Mouse (Mus musculus) small intestine, adult 2 months (tissue): ENCODE measurements at regions not wholly inside any gene's neighbourhood (a gene's known extent, or its start where the extent isn't known, plus 50 kb on each side); places are given as distances from the start of the nearest gene placed in this dataset.
"Not testable (repeated sequence)": the region's sequence is repeated elsewhere in the genome, so short reads cannot be mapped to it uniquely, and the experiment has no call there.

Experiments
- H3K27ac ChIP-seq: fragments of 200-500 bp; 2 replicates; pipeline ENCODE4 v1.5.1; 2012; ENCODE audit warnings: low read depth, low read length, control low read depth, inconsistent platforms; ENCODE audit not compliant: insufficient read depth
- H3K27me3 ChIP-seq: fragments of 200-500 bp; 2 replicates; pipeline ENCODE4 v1.6.1; 2012; ENCODE audit warnings: mild to moderate bottlenecking, moderate library complexity, low read length, inconsistent platforms; ENCODE audit not compliant: control insufficient read depth, insufficient read depth
- H3K36me3 ChIP-seq: fragments of 200-500 bp; 2 replicates; pipeline ENCODE4 v1.6.1; 2012; ENCODE audit warnings: mild to moderate bottlenecking, low read length, control low read depth, inconsistent platforms; ENCODE audit not compliant: control insufficient read depth, insufficient read depth
- H3K4me1 ChIP-seq: fragments of 200-500 bp; 2 replicates; pipeline ENCODE4 v1.6.1; 2012; ENCODE audit warnings: low read length, inconsistent platforms, mixed read lengths; ENCODE audit not compliant: control insufficient read depth, insufficient read depth, insufficient read length
- H3K4me3 ChIP-seq: fragments of 200-500 bp; 2 replicates; pipeline ENCODE4 v1.5.1; 2012; ENCODE audit warnings: low read depth, mild to moderate bottlenecking, control low read depth, inconsistent platforms, low read length, moderate library complexity
- CTCF ChIP-seq: fragments of 200-500 bp; IDR thresholded peaks from 2 replicates; pipeline ENCODE4 v1.5.1; 2012; ENCODE audit warnings: low read depth, mild to moderate bottlenecking, control low read depth, inconsistent platforms, low read length, moderate library complexity, mixed read lengths; ENCODE audit not compliant: insufficient replicate concordance, insufficient read length; ENCODE audit errors: extremely low read depth
- POLR2A ChIP-seq: fragments of 200-500 bp; IDR thresholded peaks from 2 replicates; pipeline ENCODE4 v1.6.1; 2012; ENCODE audit warnings: low read depth, mild to moderate bottlenecking, control low read depth, inconsistent platforms, low read length, moderate library complexity
- WGBS: fragments of 180-500 bp; shearing (Covaris S2); methylation state at CpG from one replicate; pipeline ENCODE4 v1.1.7; 2018; 5-methylcytosine and 5-hydroxymethylcytosine counted together

GRCm38 (mm10) chr14:86322365-86322764 lies 818.7 kb downstream of the Diaph3 start:
- H3K4me1 ChIP-seq, result no peaks in the 10 kb centered on the region
- no peak for TF ChIP-seq CTCF
- TF ChIP-seq POLR2A, result no peak
- no peaks in the 10 kb centered on the region for H3K27me3 ChIP-seq
- WGBS, result 49% methylated on average over 7 of the region's 7 CpGs
- no peak overlapping the region for H3K27ac ChIP-seq
- no peak overlapping the region for H3K4me3 ChIP-seq
- no peaks in the 10 kb centered on the region for H3K36me3 ChIP-seq

GRCm38 (mm10) chr14:86315974-86316373 lies 825.1 kb downstream of the Diaph3 start:
- 45% methylated on average over 6 of the region's 6 CpGs for WGBS
- TF ChIP-seq POLR2A (no peak), CTCF (no peak)
- no peaks in the 10 kb centered on the region for H3K27me3 ChIP-seq
- no peak overlapping the region for H3K27ac ChIP-seq
- no peaks in the 10 kb centered on the region for H3K4me1 ChIP-seq
- H3K36me3 ChIP-seq, result no peaks in the 10 kb centered on the region
- no peak overlapping the region for H3K4me3 ChIP-seq

- Histone ChIP-seq H3K4me3 (no peak overlapping the region), H3K4me1 (no peaks in the 10 kb centered on the region), H3K27me3 (no peaks in the 10 kb centered on the region), H3K27ac (no peak overlapping the region), H3K36me3 (no peaks in the 10 kb centered on the region)
- 62% methylated on average over 7 of the region's 7 CpGs for WGBS
- TF ChIP-seq CTCF, result no peak
These were observed 832.0 kb downstream of the Diaph3 start for GRCm38 (mm10) chr14:86308949-86309543.

- H3K27ac ChIP-seq, result no peak overlapping the region
- H3K27me3 ChIP-seq, result no peaks in the 10 kb centered on the region
- TF ChIP-seq CTCF (peak; percentile 33; the same call in 1 of the 2 replicates), POLR2A (no peak)
- WGBS, result 23% methylated on average over 2 of the region's 2 CpGs
- no peak overlapping the region for H3K4me3 ChIP-seq
- H3K36me3 ChIP-seq, result no peaks in the 10 kb centered on the region
- no peaks in the 10 kb centered on the region for H3K4me1 ChIP-seq
These were observed 833.2 kb downstream of the Diaph3 start for GRCm38 (mm10) chr14:86307806-86308205.

GRCm38 (mm10) chr14:86301666-86302065 lies 839.4 kb downstream of the Diaph3 start:
- no peaks in the 10 kb centered on the region for H3K4me1 ChIP-seq
- no peaks in the 10 kb centered on the region for H3K36me3 ChIP-seq
- no peak overlapping the region for H3K27ac ChIP-seq
- H3K4me3 ChIP-seq, result no peak overlapping the region
- no peaks in the 10 kb centered on the region for H3K27me3 ChIP-seq
- 73% methylated on average over 5 of the region's 5 CpGs for WGBS
- TF ChIP-seq POLR2A, result no peak
- TF ChIP-seq CTCF, result no peak

GRCm38 (mm10) chr14:86300811-86301210 lies 840.2 kb downstream of the Diaph3 start:
- TF ChIP-seq POLR2A (no peak), CTCF (no peak)
- 40% methylated on average over 1 of the region's 1 CpGs for WGBS

GRCm38 (mm10) chr14:86297991-86298390 lies 843.0 kb downstream of the Diaph3 start:
- Histone ChIP-seq H3K4me3 (no peak overlapping the region), H3K27ac (no peak overlapping the region), H3K27me3 (no peaks in the 10 kb centered on the region), H3K36me3 (no peaks in the 10 kb centered on the region), H3K4me1 (no peaks in the 10 kb centered on the region)
- TF ChIP-seq CTCF, result no peak
- WGBS, result 52% methylated on average over 2 of the region's 2 CpGs

More at GRCm38 (mm10) chr14:86300811-86301210, 840.2 kb downstream of the Diaph3 start:
- no peak overlapping the region for H3K4me3 ChIP-seq
- no peaks in the 10 kb centered on the region for H3K27me3 ChIP-seq
- H3K27ac ChIP-seq, result no peak overlapping the region
- no peaks in the 10 kb centered on the region for H3K36me3 ChIP-seq
- no peaks in the 10 kb centered on the region for H3K4me1 ChIP-seq

GRCm38 (mm10) chr14:86294606-86295005 lies 846.4 kb downstream of the Diaph3 start:
- not testable (repeated sequence) for H3K27me3 ChIP-seq, H3K27ac ChIP-seq, H3K4me3 ChIP-seq, H3K36me3 ChIP-seq, H3K4me1 ChIP-seq
- 85% methylated on average over 5 of the region's 5 CpGs for WGBS
